In genomic region chr4:46102078-46102769, GRCm38 (mm10) we compare ENCODE assay signal across 18 mouse cellular contexts. TPM values are rescaled to one million over a fixed set of nuclear protein-coding genes. Genes with fewer than 3 reads are reported as not detected.
DNase-seq lines count a peak whose midpoint lies in the region; ATAC-seq and TF ChIP-seq lines count a peak whose summit lies in the region.
"Had no signal": no experiment of that assay in that cellular context is flagged by ENCODE, and none has a peak within 500 bp of the region (broad histone marks: within the 10 kb centered on the region; RNA-seq: fewer than 3 reads in every experiment).

No protein-coding gene starts in this region.

- H3K4me3 ChIP-seq in heart, embryonic 12.5 days = no peak overlapping the region
- H3K4me3 ChIP-seq in hindbrain, embryonic 10.5 days = no peak overlapping the region
- no peak overlapping the region for H3K4me3 ChIP-seq in hindbrain, postnatal 0 days (ENCODE audit: low read length)
- no peak overlapping the region for H3K4me3 ChIP-seq in midbrain, embryonic 11.5 days (ENCODE audit: low read depth, low read length)
- no peak overlapping the region for H3K4me3 ChIP-seq in midbrain, embryonic 13.5 days (replicated peaks)
- H3K4me3 ChIP-seq in layer of hippocampus, adult 2 months = no peak overlapping the region
- H3K4me3 ChIP-seq: forebrain, embryonic 15.5 days; hindbrain, embryonic 12.5 days had no signal

- peaks cover 95% of the 10 kb centered on the region for H3K36me3 ChIP-seq in heart, embryonic 12.5 days
- no peaks in the 10 kb centered on the region for H3K36me3 ChIP-seq in hindbrain, embryonic 10.5 days
- no peaks in the 10 kb centered on the region for H3K36me3 ChIP-seq in hindbrain, postnatal 0 days (ENCODE audit: insufficient read depth, low read length)
- H3K36me3 ChIP-seq in midbrain, embryonic 11.5 days (ENCODE audit: control insufficient read depth, insufficient read depth, low read length) = no peaks in the 10 kb centered on the region
- no peaks in the 10 kb centered on the region for H3K36me3 ChIP-seq in midbrain, embryonic 13.5 days
- H3K36me3 ChIP-seq: forebrain, embryonic 15.5 days; hindbrain, embryonic 12.5 days had no signal

- 0 out of 2 replicates have a peak overlapping the region, but pooled peaks have one; percentile 42 for H3K27ac ChIP-seq in heart, embryonic 12.5 days (ENCODE audit: poor library complexity, severe bottlenecking)
- H3K27ac ChIP-seq in hindbrain, embryonic 10.5 days = 0 out of 2 replicates have a peak overlapping the region, but pooled peaks have one; percentile 30
- H3K27ac ChIP-seq in hindbrain, postnatal 0 days = no peak overlapping the region
- H3K27ac ChIP-seq in midbrain, embryonic 11.5 days (ENCODE audit: low read depth, low read length) = no peak overlapping the region
- no peak overlapping the region for H3K27ac ChIP-seq in midbrain, embryonic 13.5 days
- no peak overlapping the region; the same call in 1 of the 2 replicates for H3K27ac ChIP-seq in layer of hippocampus, adult 2 months
- H3K27ac ChIP-seq: forebrain, embryonic 15.5 days; hindbrain, embryonic 12.5 days had no signal

- no peak overlapping the region for H3K9ac ChIP-seq in heart, embryonic 12.5 days
- no peak overlapping the region for H3K9ac ChIP-seq in hindbrain, postnatal 0 days (replicated peaks; ENCODE audit: low read length)
- no peak overlapping the region for H3K9ac ChIP-seq in midbrain, embryonic 11.5 days (ENCODE audit: low read length)
- no peak overlapping the region for H3K9ac ChIP-seq in midbrain, embryonic 13.5 days (replicated peaks)
- H3K9ac ChIP-seq: forebrain, embryonic 15.5 days; hindbrain, embryonic 12.5 days had no signal

- 72% methylated on average over 10 of the region's 10 CpGs for WGBS in heart, embryonic 12.5 days
- WGBS in hindbrain, embryonic 10.5 days = 92% methylated on average over 10 of the region's 10 CpGs
- 83% methylated on average over 10 of the region's 10 CpGs for WGBS in hindbrain, postnatal 0 days
- 94% methylated on average over 10 of the region's 10 CpGs for WGBS in midbrain, embryonic 11.5 days
- 91% methylated on average over 10 of the region's 10 CpGs for WGBS in midbrain, embryonic 13.5 days

- no peak overlapping the region for H3K4me2 ChIP-seq in heart, embryonic 12.5 days
- no peak overlapping the region for H3K4me2 ChIP-seq in hindbrain, postnatal 0 days (ENCODE audit: low read depth, low read length)
- no peak overlapping the region for H3K4me2 ChIP-seq in midbrain, embryonic 11.5 days
- no peak overlapping the region for H3K4me2 ChIP-seq in midbrain, embryonic 13.5 days (replicated peaks)
- H3K4me2 ChIP-seq: forebrain, embryonic 15.5 days had no signal

- peaks cover 2% of the 10 kb centered on the region; the same call in 1 of the 2 replicates for H3K9me3 ChIP-seq in heart, embryonic 12.5 days (replicated peaks)
- no peaks in the 10 kb centered on the region for H3K9me3 ChIP-seq in hindbrain, embryonic 10.5 days
- no peaks in the 10 kb centered on the region for H3K9me3 ChIP-seq in hindbrain, postnatal 0 days (ENCODE audit: low read length)
- H3K9me3 ChIP-seq in midbrain, embryonic 11.5 days (ENCODE audit: control insufficient read depth, low read length) = no peaks in the 10 kb centered on the region
- H3K9me3 ChIP-seq in midbrain, embryonic 13.5 days = no peaks in the 10 kb centered on the region
- H3K9me3 ChIP-seq: forebrain, embryonic 15.5 days; hindbrain, embryonic 12.5 days had no signal

- no peak for TF ChIP-seq CTCF in hindbrain, postnatal 0 days (IDR thresholded peaks at IDR 0.05; ENCODE audit: low read depth)
- TF ChIP-seq CTCF in layer of hippocampus, adult 2 months (conservative IDR thresholded peaks at IDR 0.05) = no peak

- peak; percentile 10; the same call in 1 of the 2 replicates for ATAC-seq in heart, embryonic 12.5 days (ENCODE audit: insufficient number of reproducible peaks, low FRiP score)
- ATAC-seq in hindbrain, postnatal 0 days = no peak
- ATAC-seq in midbrain, embryonic 11.5 days (ENCODE audit: low FRiP score) = no peak
- no peak for ATAC-seq in midbrain, embryonic 13.5 days
- ATAC-seq: forebrain, embryonic 15.5 days; hindbrain, embryonic 16.5 days had no signal

- no peak for DNase-seq in heart, adult 8-10 months (ENCODE audit: low spot score)
- DNase-seq in hindbrain, embryonic 10.5 days (ENCODE audit: low spot score) = no peak
- DNase-seq in hindbrain, postnatal 0 days (ENCODE audit: low spot score) = no peak
- peak; percentile 54 for DNase-seq in midbrain, embryonic 11.5 days (ENCODE audit: low spot score, missing footprints)
- DNase-seq in layer of hippocampus, adult 2 months (ENCODE audit: low spot score in 2 of 2) = no peak
- DNase-seq: adrenal gland, adult 2 months; adrenal gland, postnatal 25 days; cerebellum, adult 18-20 months; cerebellum, adult 9-11 months; cerebellum, postnatal 36 days; gastrocnemius, postnatal 10 days; heart, postnatal 36 days; kidney, adult 11 months had no signal

- H3K4me1 ChIP-seq in heart, embryonic 12.5 days (replicated peaks) = peaks cover 42% of the 10 kb centered on the region
- H3K4me1 ChIP-seq in hindbrain, embryonic 10.5 days (replicated peaks) = peaks cover 28% of the 10 kb centered on the region
- no peaks in the 10 kb centered on the region; the same call in 1 of the 2 replicates for H3K4me1 ChIP-seq in hindbrain, postnatal 0 days (ENCODE audit: insufficient read depth, low read length)
- peaks cover 4% of the 10 kb centered on the region for H3K4me1 ChIP-seq in midbrain, embryonic 11.5 days (ENCODE audit: control insufficient read depth, insufficient read depth, low read length)
- peaks cover 5% of the 10 kb centered on the region; the same call in 1 of the 2 replicates for H3K4me1 ChIP-seq in midbrain, embryonic 13.5 days (replicated peaks)
- H3K4me1 ChIP-seq: forebrain, embryonic 15.5 days had no signal

- H3K27me3 ChIP-seq in heart, embryonic 12.5 days (replicated peaks) = no peaks in the 10 kb centered on the region
- no peaks in the 10 kb centered on the region for H3K27me3 ChIP-seq in hindbrain, embryonic 10.5 days (ENCODE audit: insufficient read depth, poor library complexity, severe bottlenecking)
- no peaks in the 10 kb centered on the region for H3K27me3 ChIP-seq in hindbrain, postnatal 0 days (ENCODE audit: insufficient read depth, low read length)
- H3K27me3 ChIP-seq in midbrain, embryonic 11.5 days (ENCODE audit: control insufficient read depth, insufficient read depth, low read length) = no peaks in the 10 kb centered on the region
- no peaks in the 10 kb centered on the region for H3K27me3 ChIP-seq in midbrain, embryonic 13.5 days
- H3K27me3 ChIP-seq: forebrain, embryonic 15.5 days; hindbrain, embryonic 12.5 days had no signal

RNA-seq across cellular contexts. Expression of gene Ncbp1, which starts 36.2 kb away (rescaled TPM):
- 54.4 and 55.5 TPM in 2 replicates for polyA plus RNA-seq in heart, embryonic 12.5 days (2016; fragmentation: Nextera tagmentation; extraction: Ambion mirVana)
- 10 to 100 TPM; 18.0 to 19.6 (median 19.1) TPM for total RNA-seq in heart, adult 8-10 months (2022)
- polyA plus RNA-seq in hindbrain, embryonic 10.5 days (2016; fragmentation: Nextera tagmentation; extraction: Ambion mirVana) = 108 and 123 TPM in 2 replicates
- total RNA-seq in hindbrain, postnatal 0 days (2014; rRNA removed) = 34.8 and 35.3 TPM in 2 replicates
- polyA plus RNA-seq in hindbrain, postnatal 0 days (2015; fragmentation: Nextera tagmentation; extraction: Ambion mirVana) = 44.7 and 46.2 TPM in 2 replicates
- polyA plus RNA-seq in midbrain, embryonic 11.5 days (2014; fragmentation: Nextera tagmentation; extraction: Ambion mirVana) = 143 and 161 TPM in 2 replicates
- 97.4 and 98.3 TPM in 2 replicates for polyA plus RNA-seq in midbrain, embryonic 13.5 days (2015; fragmentation: Nextera tagmentation; extraction: Ambion mirVana)
- 10 to 100 TPM; 57.1 to 57.2 TPM for total RNA-seq in layer of hippocampus, adult 2 months (2021)

RNA-seq across cellular contexts. Expression of gene Tstd2, which starts 36.3 kb away (rescaled TPM):
- 34.2 and 34.9 TPM in 2 replicates for polyA plus RNA-seq in heart, embryonic 12.5 days (2016; fragmentation: Nextera tagmentation; extraction: Ambion mirVana)
- 10 to 100 TPM; 12.9 to 19.4 (median 14.8) TPM for total RNA-seq in heart, adult 8-10 months (2022)
- 57.2 and 64.0 TPM in 2 replicates for polyA plus RNA-seq in hindbrain, embryonic 10.5 days (2016; fragmentation: Nextera tagmentation; extraction: Ambion mirVana)
- total RNA-seq in hindbrain, postnatal 0 days (2014; rRNA removed) = 20.2 and 25.5 TPM in 2 replicates
- polyA plus RNA-seq in hindbrain, postnatal 0 days (2015; fragmentation: Nextera tagmentation; extraction: Ambion mirVana) = 18.5 and 22.4 TPM in 2 replicates
- 36.1 and 36.7 TPM in 2 replicates for polyA plus RNA-seq in midbrain, embryonic 11.5 days (2014; fragmentation: Nextera tagmentation; extraction: Ambion mirVana)
- 44.1 and 47.4 TPM in 2 replicates for polyA plus RNA-seq in midbrain, embryonic 13.5 days (2015; fragmentation: Nextera tagmentation; extraction: Ambion mirVana)
- 10 to 100 TPM; 15.6 to 18.8 TPM for total RNA-seq in layer of hippocampus, adult 2 months (2021)

Comparison
In these comparisons a context has a peak if more than half of its experiments do, and no peak if none do; other contexts are left out.
1. H3K27ac ChIP-seq: peak in heart, embryonic 12.5 days (single experiment) and hindbrain, embryonic 10.5 days (single experiment); none in hindbrain, postnatal 0 days (single experiment), midbrain, embryonic 11.5 days (single experiment), midbrain, embryonic 13.5 days (single experiment) and layer of hippocampus, adult 2 months (single experiment).